Mouse (Mus musculus) heart, postnatal 0 days (tissue): ENCODE results near the gene Trim66. TPM values are rescaled to one million over a fixed set of nuclear protein-coding genes. Genes with fewer than 3 reads are reported as not detected.

Experiments
- ATAC-seq: fragments of 200-750 bp; cut with Nextera tagmentation; 2 replicates; pipeline ENCODE4 v1.8.0; 2017; ENCODE audit warnings: low read depth, moderate number of reproducible peaks, moderate library complexity; ENCODE audit not compliant: insufficient read depth
- DNase-seq: peaks from one replicate; pipeline ENCODE4 v3.0.0-alpha.2; 2016; ENCODE audit warnings: low spot score
- H3K27ac ChIP-seq: fragments of 300-500 bp; sonication (generic); 2 replicates; pipeline ENCODE4 v1.5.1; 2014; ENCODE audit warnings: low read depth, mild to moderate bottlenecking
- H3K27me3 ChIP-seq: fragments of 300-500 bp; sonication (generic); 2 replicates; pipeline ENCODE4 v1.6.1; 2014; ENCODE audit warnings: low read length, mixed read lengths; ENCODE audit not compliant: control insufficient read depth, insufficient read depth
- H3K36me3 ChIP-seq: fragments of 300-500 bp; sonication (generic); replicated peaks from 2 replicates; pipeline ENCODE4 v1.6.1; 2014; ENCODE audit warnings: low read length, mixed read lengths; ENCODE audit not compliant: control insufficient read depth, insufficient read depth
- H3K4me1 ChIP-seq: fragments of 300-500 bp; sonication (generic); 2 replicates; pipeline ENCODE4 v1.6.1; 2014; ENCODE audit warnings: antibody characterized with exemption; ENCODE audit not compliant: control insufficient read depth, insufficient read depth
- H3K4me2 ChIP-seq: fragments of 300-500 bp; sonication (generic); 2 replicates; pipeline ENCODE4 v1.6.1; 2014; ENCODE audit warnings: low read depth, mild to moderate bottlenecking, low read length, moderate library complexity
- H3K4me3 ChIP-seq: fragments of 300-500 bp; sonication (generic); 2 replicates; pipeline ENCODE4 v1.5.1; 2014; ENCODE audit warnings: low read depth, low read length
- H3K9ac ChIP-seq: fragments of 300-500 bp; sonication (generic); replicated peaks from 2 replicates; pipeline ENCODE4 v1.6.1; 2014; ENCODE audit warnings: low read depth, low read length, mixed read lengths
- H3K9me3 ChIP-seq: fragments of 300-500 bp; sonication (generic); replicated peaks from 2 replicates; pipeline ENCODE4 v1.6.1; 2016; ENCODE audit warnings: low read length; ENCODE audit not compliant: control insufficient read depth
- CTCF ChIP-seq: IDR thresholded peaks from 2 replicates; pipeline ENCODE4 v1.5.1; 2016; ENCODE audit warnings: antibody characterized with exemption, control low read depth, low read depth
- EP300 ChIP-seq: IDR thresholded peaks from 2 replicates; pipeline ENCODE4 v1.6.1; 2016; ENCODE audit warnings: antibody characterized with exemption, low read depth
- WGBS: fragments of 180-500 bp; shearing (Covaris S2); extraction: QIAGEN DNeasy Blood & Tissue Kit; methylation state at CpG from one replicate; pipeline ENCODE4 v1.1.7; 2014; 5-methylcytosine and 5-hydroxymethylcytosine counted together
- microRNA-seq: library from miRNA; unstranded; fragments of <30 nt; microRNA quantifications from one replicate; pipeline ENCODE4, GENCODE M21; 2016
- polyA plus RNA-seq: library from polyadenylated mRNA; unstranded; fragments of >200 nt; fragmentation: Nextera tagmentation; extraction: Ambion mirVana; gene quantifications from 2 replicates; pipeline ENCODE4 v1.2.1, GENCODE M21; 2015
- total RNA-seq: library from RNA; depleted of rRNA; stranded (reverse); fragments of >200 nt; gene quantifications from 2 replicates; pipeline ENCODE4 v1.2.3, GENCODE M21; 2014; ENCODE audit warnings: low replicate concordance; rRNA removed

The Trim66 gene
- total and polyA plus RNA-seq, 2 experiments from 2014 or later: not detected

- no peak for TF ChIP-seq EP300
- no peak for TF ChIP-seq CTCF
- DNase-seq: no peak
- H3K27me3 ChIP-seq: no peaks in the 10 kb centered on the region
- H3K4me1 ChIP-seq: no peaks in the 10 kb centered on the region
- H3K4me2 ChIP-seq: no peak overlapping the region
- WGBS: 74% methylated on average over 8 of the region's 8 CpGs
- ATAC-seq: no peak
- H3K4me3 ChIP-seq: no peak overlapping the region
- no peaks in the 10 kb centered on the region for H3K9me3 ChIP-seq
- H3K36me3 ChIP-seq: no peaks in the 10 kb centered on the region
- H3K27ac ChIP-seq: no peak overlapping the region
- no peak overlapping the region for H3K9ac ChIP-seq
Observed at GRCm38 (mm10) chr7:109422803-109423202, 85.1 kb downstream of the Trim66 start.

- TF ChIP-seq CTCF: no peak
- TF ChIP-seq EP300: no peak
- no peaks in the 10 kb centered on the region for H3K27me3 ChIP-seq
- H3K9ac ChIP-seq: no peak overlapping the region
- DNase-seq (no peak), ATAC-seq (no peak)
- H3K4me3 ChIP-seq: no peak overlapping the region
- no peaks in the 10 kb centered on the region for H3K36me3 ChIP-seq
- H3K27ac ChIP-seq: no peak overlapping the region
- H3K4me1 ChIP-seq: no peaks in the 10 kb centered on the region
- H3K4me2 ChIP-seq: no peak overlapping the region
- no peaks in the 10 kb centered on the region for H3K9me3 ChIP-seq
- 68% methylated on average over 7 of the region's 7 CpGs for WGBS
Observed at GRCm38 (mm10) chr7:109405491-109405890, 102.4 kb downstream of the Trim66 start.

GRCm38 (mm10) chr7:109399299-109399698 is 108.6 kb downstream of the Trim66 start:
- TF ChIP-seq EP300: no peak
- TF ChIP-seq CTCF: no peak
- 47% methylated on average over 3 of the region's 3 CpGs for WGBS
- no peaks in the 10 kb centered on the region for H3K9me3 ChIP-seq
- ATAC-seq (no peak), DNase-seq (no peak)
- no peaks in the 10 kb centered on the region for H3K36me3 ChIP-seq
- no peak overlapping the region for H3K4me3 ChIP-seq
- H3K4me1 ChIP-seq: no peaks in the 10 kb centered on the region
- no peak overlapping the region for H3K4me2 ChIP-seq
- no peaks in the 10 kb centered on the region for H3K27me3 ChIP-seq
- H3K9ac ChIP-seq: no peak overlapping the region
- no peak overlapping the region for H3K27ac ChIP-seq

Small RNA genes within 50 kb of the gene (microRNA-seq; reads per million reads assigned to microRNA genes)
- not detected for gene Gm47284

Other genes starting within 250 kb of the Trim66 start
- not detected in 2 replicates for gene Stk33, start 69.1 kb downstream of the Trim66 start, total RNA-seq
- gene Stk33, start 69.1 kb downstream of the Trim66 start, polyA plus RNA-seq: 0.18 and 0.22 TPM in 2 replicates
- gene Rpl27a, start 11.0 kb upstream of the Trim66 start, total RNA-seq: 267 and 380 TPM in 2 replicates
- gene Rpl27a, start 11.0 kb upstream of the Trim66 start, polyA plus RNA-seq: 66.4 and 68.8 TPM in 2 replicates
- 58.8 and 60.7 TPM in 2 replicates for gene St5, start 195.5 kb upstream of the Trim66 start, total RNA-seq
- gene St5, start 195.5 kb upstream of the Trim66 start, polyA plus RNA-seq: 26.9 and 28.8 TPM in 2 replicates
- gene Akip1, start 195.6 kb upstream of the Trim66 start, total RNA-seq: 6.9 and 14.8 TPM in 2 replicates
- 29.5 and 32.7 TPM in 2 replicates for gene Akip1, start 195.6 kb upstream of the Trim66 start, polyA plus RNA-seq
- 0.27 TPM in 1 of 2 replicates, not detected in the other for gene BC051019, start 215.7 kb upstream of the Trim66 start, total RNA-seq
- 0.48 TPM in 1 of 2 replicates, not detected in the other for gene BC051019, start 215.7 kb upstream of the Trim66 start, polyA plus RNA-seq
- not detected in 2 replicates for gene Ascl3, start 223.6 kb upstream of the Trim66 start, total RNA-seq
- 0.34 TPM in 1 of 2 replicates, not detected in the other for gene Ascl3, start 223.6 kb upstream of the Trim66 start, polyA plus RNA-seq
- gene Tmem9b, start 244.7 kb upstream of the Trim66 start, total RNA-seq: 111 and 142 TPM in 2 replicates
- gene Tmem9b, start 244.7 kb upstream of the Trim66 start, polyA plus RNA-seq: 72.9 and 74.8 TPM in 2 replicates